Mouse (Mus musculus): ENCODE measurements at regions not wholly inside any gene's neighbourhood (a gene's known extent, or its start where the extent isn't known, plus 50 kb on each side); places are given as distances from the start of the nearest gene placed in this dataset.

- no peak for DNase-seq
Measured at GRCm38 (mm10) chr13:69439486-69439885, 94.1 kb upstream of the Nsun2 start.

GRCm38 (mm10) chr13:69441798-69442197 is 91.7 kb upstream of the Nsun2 start:
- DNase-seq = no peak

GRCm38 (mm10) chr13:69445611-69446010 is 87.9 kb upstream of the Nsun2 start:
- DNase-seq = no peak
